Mouse (Mus musculus) stomach, postnatal 0 days (tissue): ENCODE measurements around the gene Gli3.

ENCODE experiments used
- CTCF ChIP-seq: IDR thresholded peaks from 2 replicates; pipeline ENCODE4 v1.5.1; 2016; ENCODE audit warnings: antibody characterized with exemption, low read depth, mild to moderate bottlenecking, moderate library complexity
- EP300 ChIP-seq: optimal IDR thresholded peaks from 2 replicates; pipeline ENCODE3; 2016; ENCODE audit warnings: antibody characterized with exemption

DNA sequence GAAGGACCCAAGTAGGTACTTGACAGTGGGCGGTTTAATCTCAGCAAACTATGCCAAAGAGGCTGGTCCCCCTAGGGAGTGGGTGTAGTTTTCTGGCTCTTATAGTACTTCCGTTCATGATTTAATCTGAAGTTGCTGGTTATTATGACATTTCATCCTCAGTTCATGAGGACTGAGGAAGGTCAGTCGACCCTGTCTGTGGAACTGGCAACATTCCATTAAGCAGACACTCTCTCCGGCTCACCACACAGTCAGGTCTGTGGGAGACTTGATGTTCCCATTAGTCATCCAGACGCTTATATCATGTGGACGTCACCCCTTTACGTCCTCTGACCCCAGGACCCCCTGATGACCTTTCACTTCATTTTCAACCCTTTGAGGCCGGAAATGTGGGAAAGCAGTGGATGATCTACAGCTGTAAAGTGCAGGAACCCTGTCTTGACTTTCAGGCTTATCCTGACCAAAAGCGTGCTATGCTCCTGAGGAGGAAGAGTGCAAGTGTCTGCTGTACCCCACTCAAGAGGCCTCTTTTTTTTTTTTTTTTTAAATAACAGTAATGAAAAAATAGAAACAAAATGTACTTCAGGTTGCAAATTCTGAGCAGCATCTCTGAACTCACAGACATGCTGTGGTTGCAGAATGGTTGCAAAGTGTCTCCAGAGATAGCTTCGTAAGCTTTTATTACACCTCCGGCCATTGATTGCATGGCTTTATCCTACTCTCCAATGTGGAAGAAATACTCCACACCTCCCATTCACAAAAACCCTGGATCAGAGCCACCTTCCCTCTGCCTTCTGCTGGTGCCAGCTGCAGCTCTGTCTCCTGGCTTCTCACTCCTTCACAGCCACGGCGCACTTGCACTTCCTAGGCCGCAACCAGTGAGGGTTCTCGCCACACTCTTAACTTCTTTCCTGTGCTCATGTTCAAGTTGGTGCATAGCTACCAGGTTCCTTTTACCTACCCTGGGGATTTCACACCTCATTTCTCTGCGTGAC is 125.5 kb downstream of the Gli3 start:
- TF ChIP-seq CTCF (no peak), EP300 (no peak)
